Mouse (Mus musculus): Measurements from ENCODE around the gene Nr6a1.

Nr6a1 gene

DNA sequence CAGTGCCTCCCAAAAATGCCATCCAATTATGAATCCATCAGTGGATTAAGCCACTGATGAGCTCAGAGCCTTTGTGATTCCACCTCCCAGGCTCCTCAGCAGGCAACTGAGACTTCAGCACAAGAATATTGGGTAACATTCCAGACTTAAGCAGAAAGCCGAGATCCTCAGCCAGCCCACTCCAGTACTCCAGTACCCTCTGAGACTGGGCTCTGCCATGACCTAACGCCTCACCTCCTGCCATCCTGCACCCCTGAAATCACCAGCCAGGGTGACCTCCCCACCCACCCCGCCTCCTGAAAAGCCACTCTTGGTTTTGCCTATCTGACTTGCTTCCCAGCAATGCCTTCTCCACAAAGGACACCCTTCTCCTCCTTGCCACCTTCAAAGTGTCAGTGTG lies 9.9 kb upstream of the Nr6a1 start:
- in situ Hi-C loops (cut with MboI, MseI), result no loop called here

DNA sequence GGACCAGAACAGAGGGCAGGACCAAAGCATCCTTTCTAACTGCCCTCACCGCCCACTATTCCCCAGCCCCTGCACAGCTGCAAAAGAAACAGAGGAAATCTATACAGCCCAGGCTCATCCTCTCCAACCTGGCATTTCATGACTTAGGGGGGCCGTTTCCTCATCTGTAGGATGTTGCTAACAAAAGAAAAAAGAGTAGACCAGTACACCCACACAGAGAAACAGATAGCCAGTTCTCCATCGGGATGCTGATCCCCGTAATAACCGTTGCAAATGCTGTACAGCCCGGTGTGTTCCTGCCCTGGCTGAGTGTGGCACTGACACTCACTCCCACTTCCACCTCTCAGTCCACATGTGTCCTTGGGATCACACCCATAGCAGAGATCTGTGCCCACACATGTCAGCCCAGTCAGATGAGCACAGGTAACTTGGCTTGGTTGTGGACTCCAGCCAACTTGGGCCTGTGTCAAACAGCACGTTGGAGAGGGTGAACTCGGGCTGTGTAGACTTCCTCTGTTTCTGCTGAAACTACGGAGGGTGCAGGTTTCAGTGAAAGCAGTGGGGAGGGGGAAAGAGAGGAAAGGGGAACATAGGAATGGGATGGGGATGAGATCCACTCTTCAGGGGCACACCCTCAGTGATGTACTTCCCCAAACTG lies 9.4 kb upstream of the Nr6a1 start:
- in situ Hi-C loops (cut with MboI, MseI), result no loop called here

DNA sequence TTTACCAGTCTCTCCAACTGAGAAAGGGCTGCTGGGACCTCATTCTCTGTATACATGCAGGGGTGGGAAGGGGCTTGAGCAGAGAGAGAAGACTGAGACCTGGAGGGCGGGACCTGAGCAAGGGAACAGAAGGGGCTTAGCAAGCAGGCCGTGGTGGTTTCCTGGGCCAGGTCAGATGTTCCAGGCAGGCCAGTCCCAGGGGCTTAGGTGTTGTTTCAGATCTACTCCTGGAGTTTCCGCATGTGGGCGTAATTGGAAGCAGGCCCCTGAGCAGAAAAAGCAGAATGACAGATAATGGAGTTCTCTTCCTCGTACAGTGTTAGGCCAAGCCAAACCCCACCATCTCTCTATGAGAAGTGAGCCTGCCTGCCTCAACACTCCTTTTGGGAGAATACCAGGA lies 7.4 kb upstream of the Nr6a1 start:
- in situ Hi-C loops (cut with MboI, MseI), result loop anchor here (5.0 kb wide), 1 partner anchor 62 kb away; the partner anchor contains the start of gene Wdr38

DNA sequence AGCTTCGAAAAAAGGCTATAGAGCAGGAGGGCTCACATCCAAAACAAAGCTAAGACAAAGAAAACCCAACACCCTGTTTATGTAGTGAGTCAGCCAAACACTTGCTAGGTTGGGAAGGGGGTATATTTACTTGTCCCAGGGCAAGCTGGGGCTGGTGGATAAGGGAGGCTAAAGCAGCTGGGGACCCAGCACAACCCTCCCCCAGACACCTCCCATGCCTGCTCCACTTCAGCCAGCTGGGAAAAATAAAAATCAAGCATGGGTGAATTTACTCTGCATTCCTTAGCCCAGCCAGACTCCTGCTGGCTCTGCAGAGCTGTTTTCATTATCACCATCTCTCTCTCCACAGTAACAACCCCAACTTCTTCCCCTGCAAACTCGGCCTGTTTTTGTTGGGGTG lies 6.4 kb upstream of the Nr6a1 start:
- in situ Hi-C loops (cut with MboI, MseI), result loop anchor here (5.0 kb wide), 1 partner anchor 63 kb away; the partner anchor contains the start of gene Wdr38

DNA sequence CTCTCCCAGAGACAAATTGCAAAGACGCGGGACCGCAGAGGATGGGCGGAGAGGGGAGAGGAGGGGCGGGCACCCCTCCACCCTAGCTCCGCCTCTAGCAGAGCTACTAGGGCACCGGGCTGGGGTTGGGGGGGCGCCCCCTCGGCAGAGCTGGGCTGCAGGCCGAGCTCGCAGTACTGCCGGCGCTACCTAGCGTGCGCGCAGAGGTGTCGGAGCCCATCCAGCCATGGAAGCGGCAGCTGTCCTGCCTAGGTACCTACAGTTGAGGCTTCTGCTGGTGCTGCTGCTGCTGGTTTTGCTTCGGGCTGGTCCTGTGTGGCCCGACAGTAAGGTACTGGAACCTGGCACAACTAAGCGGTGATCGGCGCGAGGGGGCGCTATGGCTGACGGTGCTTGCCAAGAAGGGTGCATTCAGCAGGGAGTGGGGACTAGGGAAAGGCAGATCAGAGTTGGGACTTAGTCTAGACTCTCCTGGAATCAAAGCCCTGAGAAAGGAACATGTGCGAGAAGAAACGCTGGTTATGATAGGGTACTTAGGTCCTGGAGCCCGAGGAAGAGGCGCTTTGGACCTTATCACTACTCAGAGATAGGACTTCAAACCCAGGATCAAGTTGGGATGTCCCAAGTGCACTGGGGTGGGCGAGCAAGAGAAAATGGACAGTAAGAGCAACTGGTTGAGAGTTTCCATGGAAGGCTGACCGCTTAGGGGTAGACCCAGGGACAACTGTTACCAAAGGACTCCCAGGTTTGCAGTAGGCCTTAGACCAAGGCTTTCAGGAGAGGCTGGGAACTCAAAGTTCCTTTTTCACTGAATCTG lies 4.6 kb upstream of the Nr6a1 start, which contains the start of gene Olfml2a:
TSS of gene Olfml2a (plus strand) at position 128 of the 817 bp plus-strand sequence.
- in situ Hi-C loops (cut with MboI, MseI), result loop anchor here (5.0 kb wide), 1 partner anchor 65 kb away; the partner anchor contains the start of gene Wdr38

DNA sequence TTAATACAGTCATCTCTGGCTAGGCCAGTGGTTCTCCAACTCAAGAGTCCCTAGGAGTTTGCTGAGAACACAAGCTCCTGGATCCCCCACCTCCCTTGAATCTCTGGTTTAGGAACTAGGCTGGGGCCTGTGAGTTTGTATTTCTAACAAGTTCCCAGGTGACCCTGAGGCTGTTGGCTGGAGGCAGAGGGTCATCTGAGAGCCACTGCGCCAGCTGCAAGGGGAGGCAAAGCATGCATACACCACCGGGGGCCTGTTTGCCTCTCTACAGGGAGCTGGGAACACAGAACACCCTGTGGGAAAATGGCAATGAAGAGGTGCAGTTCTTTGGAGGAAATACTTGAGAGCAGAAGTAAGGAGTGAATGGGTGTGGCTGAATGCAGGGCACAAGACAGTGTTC lies 2.8 kb upstream of the Nr6a1 start:
- in situ Hi-C loops (cut with MboI, MseI), result loop anchor here (5.0 kb wide), 1 partner anchor 67 kb away; the partner anchor contains the start of gene Wdr38

DNA sequence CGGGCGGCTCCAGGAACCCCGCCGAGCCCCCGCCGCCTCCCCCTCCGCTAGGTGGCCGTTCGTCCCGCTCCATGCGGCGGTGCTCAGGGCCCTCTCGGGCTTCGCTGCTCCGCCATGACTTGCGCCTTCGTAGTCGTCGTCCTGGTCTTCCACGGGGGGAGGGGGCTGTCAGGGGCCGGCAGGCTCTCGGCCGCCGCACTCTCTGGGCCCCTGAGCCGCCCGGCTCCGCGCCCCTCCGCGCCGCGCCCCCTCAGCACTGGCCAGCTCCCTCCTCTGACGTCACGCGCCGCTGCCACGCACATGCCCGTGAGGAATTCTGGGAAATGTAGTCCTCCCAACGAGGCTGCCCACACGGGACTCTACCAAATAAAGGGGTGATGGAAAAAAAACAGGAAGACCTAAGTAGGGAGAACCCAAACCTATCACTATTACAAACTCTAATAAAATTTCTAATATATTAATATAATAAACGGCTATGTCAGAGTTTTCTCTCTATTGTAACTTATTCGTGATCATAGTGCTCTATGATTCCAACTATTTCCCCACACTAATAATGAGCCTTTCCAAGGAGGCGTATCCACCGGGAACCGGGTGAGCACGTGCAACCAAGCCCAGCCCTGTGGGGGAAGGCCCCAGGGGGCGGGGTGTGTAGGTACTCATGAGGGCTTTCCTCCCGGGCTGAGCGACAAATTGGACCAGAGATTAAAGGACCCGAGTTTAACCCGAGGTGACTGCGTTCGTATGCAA lies 1.2 kb downstream of the Nr6a1 start:
- in situ Hi-C loops (cut with MboI, MseI), result no loop called here

DNA sequence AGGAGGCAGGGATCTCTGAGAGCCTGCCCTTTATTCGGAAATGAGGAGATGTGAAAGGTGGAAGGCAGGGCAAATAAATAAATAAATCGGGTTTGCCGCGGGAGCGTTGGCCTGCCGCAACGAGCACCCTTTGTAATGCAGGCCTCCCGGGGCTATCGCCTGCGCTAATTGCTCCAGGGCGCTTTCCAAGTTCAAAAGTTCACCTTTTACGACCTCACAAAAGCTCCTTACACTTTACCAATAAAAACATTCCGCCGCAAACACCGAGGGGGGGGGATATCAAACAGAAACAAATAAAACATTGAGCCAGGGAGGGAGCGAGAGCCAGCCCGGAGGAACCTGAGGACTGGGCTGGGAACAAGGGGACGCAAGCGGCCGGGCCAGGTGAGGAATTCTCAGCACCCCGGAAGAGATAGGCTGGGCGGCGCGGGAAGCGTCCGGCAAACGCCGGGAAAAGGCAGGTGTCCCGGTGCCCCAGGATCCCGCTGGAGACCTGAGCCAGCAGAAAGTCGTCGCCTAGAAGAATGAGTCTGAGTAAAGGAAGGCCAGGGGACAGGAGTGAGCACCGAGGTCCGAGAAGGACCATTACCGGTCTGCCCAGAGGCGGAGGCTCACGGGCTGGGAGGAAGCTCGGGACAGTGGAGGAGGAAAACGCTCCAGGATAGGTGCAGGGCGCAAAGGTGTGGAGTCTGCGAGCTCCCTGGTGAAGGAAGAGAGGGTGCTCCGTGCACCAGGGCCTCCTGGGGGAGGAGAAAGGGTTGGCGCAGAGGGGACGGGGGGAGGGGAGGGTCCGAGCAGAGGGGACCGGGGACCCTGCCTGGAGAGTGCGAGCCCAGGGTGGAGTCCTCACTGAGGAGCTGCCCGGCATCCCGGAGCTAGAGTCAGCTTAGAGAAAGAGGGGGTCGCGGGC lies 2.1 kb downstream of the Nr6a1 start:
- in situ Hi-C loops (cut with MboI, MseI), result no loop called here

DNA sequence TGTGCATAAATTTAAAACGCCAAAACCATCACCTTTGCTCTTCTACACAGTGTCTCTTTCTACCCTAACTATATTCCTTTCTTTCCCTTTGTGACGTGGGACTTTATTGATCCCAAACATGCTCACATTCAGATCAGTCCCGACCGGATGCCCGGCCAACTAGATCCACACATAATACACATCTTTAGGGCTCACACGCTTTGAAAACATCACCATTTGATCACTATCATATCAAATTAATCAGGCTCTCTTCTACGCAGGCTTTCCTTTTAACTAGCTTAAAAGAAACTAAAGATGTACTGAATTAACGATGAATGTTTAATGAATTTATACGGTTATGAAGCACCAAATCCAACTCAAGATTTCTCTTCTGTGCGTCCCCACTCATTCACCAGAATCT lies 2.9 kb downstream of the Nr6a1 start:
- in situ Hi-C loops (cut with MboI, MseI), result no loop called here

DNA sequence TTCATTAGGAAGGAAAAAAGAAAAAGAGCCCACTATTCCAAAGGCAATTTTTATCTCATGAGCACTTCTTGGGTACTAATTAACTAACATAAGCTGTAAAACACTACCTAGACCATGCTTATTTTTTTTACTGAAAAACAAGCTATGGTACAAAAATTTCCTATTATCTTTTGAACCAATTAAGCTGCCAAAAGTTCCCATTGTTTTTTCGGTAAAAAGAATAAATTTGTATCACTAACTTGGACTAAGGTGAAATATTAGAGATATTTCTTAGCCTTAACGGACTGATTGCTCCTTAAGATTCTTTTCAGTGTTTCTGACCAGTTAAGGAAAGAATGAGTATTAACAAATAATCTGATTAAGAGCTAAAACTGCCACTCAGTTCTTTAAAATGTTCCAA lies 3.6 kb downstream of the Nr6a1 start:
- in situ Hi-C loops (cut with MboI, MseI), result no loop called here

DNA sequence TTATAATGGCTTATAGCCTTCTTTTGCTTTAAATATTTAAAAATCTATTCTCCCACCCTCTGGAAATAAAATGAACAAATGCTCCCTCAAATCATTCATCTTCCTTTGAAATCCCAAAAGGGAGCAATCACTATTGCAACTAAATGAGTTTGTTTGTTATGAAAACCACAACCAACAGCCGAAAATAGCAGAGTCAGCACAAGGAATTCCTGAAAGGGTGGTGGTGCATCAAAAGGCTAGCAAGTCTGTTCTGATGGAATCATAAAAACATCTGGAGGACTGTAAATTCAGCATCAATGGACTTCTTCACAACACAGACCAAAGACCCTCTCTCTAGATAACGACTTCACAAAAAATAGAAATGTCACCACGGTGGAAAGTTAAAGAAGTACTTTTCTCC lies 4.0 kb downstream of the Nr6a1 start:
- in situ Hi-C loops (cut with MboI, MseI), result no loop called here

DNA sequence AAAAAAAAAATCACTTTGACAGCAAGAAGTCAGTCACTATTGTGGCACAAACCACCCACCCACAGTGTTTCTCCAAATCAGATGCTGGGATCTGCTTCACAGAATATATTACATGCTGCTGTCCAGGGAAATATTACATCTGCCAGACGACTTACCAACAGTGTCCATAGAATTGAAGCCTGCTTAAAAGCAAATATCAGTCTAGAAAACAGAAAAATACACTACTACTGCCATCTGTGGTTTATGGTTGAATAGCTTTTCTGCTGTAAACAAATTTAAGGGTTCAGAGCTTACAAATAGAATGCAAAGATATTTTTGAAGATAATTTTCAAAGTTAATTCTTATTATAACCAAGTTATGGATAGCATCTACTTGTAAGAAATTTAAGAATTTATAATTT lies 6.1 kb downstream of the Nr6a1 start:
- in situ Hi-C loops (cut with MboI, MseI), result no loop called here

DNA sequence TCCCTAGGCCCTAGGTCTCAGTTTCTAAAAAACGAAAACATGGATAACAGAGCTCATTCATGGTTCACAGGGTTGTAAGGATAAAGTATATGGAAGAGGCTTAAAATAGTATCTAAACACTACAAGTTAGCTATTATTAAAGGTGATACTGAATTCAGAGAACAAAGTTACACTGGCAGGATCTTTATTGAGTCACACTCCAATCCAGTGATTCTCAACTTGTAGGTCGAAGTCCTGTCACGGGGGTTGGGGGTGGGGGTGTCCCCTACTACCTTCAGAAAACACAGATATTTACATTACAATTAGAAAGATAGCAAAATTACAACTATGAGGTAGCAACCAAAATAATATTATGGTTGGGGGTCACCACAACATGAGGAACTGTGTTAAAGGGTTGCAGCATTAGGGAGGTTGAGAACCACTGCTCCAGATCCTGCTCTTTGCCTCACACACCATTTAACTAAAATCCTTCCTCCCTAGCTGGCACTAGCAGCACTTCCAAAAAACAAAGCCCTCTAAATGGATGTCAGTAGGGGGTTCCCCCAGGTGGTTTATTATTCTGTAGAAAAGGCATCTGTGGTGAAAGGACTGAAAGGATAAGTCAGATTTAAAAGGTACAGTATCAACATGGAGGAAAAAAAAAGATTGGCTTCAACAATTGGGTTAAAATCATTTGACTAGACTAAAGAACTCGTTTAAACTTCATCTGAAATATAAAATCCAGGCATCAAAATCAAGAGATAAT lies 10.4 kb downstream of the Nr6a1 start:
- in situ Hi-C loops (cut with MboI, MseI), result no loop called here

DNA sequence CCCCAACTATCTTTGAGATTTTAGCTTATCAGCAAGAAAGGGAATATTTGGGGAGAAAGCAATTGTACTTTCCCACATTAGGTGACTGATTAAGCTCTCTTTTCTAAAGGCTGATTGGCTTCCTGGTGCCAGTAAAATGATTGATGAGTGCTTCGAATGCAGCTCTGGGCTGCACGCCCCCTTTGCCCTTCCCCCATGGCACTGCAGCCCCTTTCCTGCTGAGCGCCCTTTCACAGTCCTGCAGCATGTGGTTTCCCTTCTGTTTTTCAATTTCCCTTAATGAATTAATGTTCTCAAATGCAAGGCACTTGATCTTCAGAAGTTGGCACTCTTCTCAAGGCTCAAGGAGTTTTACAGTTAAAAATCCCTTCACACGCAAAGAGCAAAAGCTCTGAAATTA lies 12.5 kb downstream of the Nr6a1 start:
- in situ Hi-C loops (cut with MboI, MseI), result no loop called here

DNA sequence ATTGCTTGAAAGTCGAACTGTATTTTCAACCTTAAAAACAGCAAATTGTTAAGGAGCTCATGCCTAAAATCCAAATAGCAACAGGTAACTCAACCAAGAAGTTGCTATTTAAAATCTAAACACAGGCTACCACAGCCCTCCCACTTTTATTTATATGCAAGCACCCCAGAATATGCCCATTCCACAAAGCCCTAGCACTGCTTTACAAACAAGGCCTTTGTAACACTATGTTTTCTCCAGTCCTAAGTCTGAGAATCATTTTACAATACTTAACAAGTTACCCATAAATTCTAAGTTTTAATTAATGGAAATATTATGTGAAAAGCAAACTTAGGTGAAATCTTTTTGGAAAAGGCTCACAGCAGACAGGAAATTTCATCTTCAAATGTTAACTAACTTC lies 13.0 kb downstream of the Nr6a1 start:
- in situ Hi-C loops (cut with MboI, MseI), result no loop called here

DNA sequence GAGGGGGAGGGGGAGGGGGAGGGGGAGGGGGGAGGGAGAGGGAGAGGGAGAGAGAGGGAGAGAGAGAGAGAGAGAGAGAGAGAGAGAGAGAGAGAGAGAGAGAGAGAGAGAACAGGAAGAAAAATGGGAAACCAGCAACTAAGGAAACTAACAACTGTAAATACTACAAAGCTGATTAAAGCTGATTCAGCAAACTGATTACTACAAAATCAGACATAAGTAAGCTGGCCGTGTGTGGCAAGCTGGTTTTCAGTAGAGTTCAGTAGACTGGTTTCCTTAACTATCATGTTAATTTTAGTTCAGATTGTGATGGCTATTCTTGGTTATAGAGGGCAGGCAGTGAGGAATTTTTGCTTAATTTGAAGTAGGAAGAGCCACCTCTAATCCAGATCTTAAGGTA lies 18.9 kb downstream of the Nr6a1 start:
- in situ Hi-C loops (cut with MboI, MseI), result no loop called here

DNA sequence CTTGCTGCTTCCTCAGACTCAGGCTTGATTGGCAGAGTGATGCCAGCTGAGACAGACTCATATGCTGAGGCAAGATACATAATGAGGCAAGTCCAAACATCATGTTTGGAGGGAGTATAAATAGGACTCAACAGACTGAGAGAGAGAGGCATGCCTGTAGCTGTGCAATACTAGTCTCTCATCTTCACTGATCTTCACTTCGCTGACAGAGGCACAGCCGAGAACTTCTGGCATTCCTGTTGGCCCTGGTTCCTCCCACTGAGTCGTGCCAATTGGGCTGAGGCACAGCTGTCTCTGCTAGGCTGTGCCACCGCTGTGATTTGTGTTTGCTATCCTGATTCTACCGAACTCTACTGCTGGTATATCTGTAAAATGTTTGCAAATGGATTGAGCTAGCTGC lies 21.4 kb downstream of the Nr6a1 start:
- in situ Hi-C loops (cut with MboI, MseI), result no loop called here

DNA sequence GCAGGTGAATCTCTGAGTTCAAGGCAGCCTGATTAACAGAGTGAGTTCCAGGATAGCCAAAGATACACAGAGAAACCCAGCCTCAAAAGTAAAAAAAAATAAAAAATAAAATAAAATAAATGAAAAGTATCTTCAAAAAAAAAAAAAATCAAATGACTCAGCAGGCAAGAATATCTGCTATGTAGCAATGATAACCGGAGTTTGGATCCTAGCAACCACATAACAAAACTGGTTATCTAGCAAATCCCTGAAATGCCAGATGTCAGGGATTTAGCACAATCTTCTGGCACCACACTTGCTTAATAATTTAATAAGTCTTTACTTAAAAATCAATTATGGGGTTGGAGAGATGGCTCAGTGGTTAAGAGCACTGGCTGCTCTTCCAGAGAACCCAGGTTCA lies 23.2 kb downstream of the Nr6a1 start:
- in situ Hi-C loops (cut with MboI, MseI), result no loop called here

DNA sequence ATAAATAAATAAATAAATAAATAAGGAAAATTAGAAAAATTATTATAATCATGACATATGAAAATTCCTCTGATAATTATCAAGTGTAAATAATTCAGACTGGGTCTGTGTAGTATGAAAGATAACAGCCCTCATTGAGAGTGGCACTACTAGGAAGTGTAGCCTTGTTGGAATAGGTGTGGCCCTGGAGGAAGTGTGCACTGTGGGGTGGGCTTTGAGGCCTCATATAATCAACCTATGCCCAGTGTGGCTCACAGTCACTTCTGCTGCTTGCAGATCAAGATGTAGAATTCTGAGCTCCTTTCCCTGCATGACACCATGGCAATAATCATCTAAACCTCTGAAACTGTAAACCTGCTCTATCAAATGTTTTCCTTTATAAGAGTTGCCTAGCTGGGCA lies 24.6 kb downstream of the Nr6a1 start:
- in situ Hi-C loops (cut with MboI, MseI), result no loop called here

DNA sequence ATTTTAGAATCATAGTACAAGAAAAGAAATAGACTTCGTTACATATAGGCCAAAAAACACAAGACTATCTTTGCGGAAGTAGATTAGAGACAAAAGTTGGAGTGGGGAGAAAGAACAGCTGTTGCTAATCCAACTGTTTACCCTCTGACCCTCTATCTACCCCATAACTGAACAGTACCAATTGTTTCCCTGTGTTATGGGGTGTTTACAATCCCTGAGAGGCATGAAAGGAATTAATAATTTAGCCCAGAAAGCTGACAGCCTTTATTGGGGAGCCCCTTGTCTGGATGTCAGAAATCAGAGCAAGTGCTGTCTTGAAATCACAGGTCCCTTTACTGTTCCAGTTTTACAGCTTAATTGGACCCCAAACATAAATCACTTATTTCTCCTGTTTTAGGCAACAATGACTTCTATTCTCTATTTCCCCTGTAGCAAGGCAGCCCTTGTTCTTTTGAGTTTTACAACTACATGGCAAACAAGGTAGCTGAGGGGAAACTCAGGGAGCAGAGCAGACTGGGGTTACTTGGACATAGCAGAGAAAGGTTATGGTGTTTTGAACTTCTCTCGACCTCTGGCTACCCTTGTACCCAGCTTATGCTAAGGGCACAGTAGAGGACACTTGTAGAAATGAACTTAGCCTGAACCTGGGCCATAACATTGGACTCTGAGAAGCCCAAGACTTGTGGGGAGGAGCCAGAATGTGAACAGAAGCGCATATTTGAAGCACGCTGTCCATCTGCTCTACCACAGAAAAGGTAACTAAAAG lies 46.4 kb downstream of the Nr6a1 start:
- in situ Hi-C loops (cut with MboI, MseI), result no loop called here
